Mouse (Mus musculus) neural tube, embryonic 12.5 days (tissue): ENCODE results near the gene Tmem80. TPM values are rescaled to one million over a fixed set of nuclear protein-coding genes. Genes with fewer than 3 reads are reported as not detected.
A peak's percentile ranks its signal among the peaks of the same experiment; 100 is the strongest.

Source experiments
- ATAC-seq: fragments of 200-750 bp; cut with Nextera tagmentation; 2 replicates; pipeline ENCODE4 v1.8.0; 2017; ENCODE audit warnings: low read depth, mild to moderate bottlenecking, moderate TSS enrichment, moderate library complexity; ENCODE audit not compliant: low FRiP score
- H3K27ac ChIP-seq: fragments of 300-500 bp; sonication (generic); 2 replicates; pipeline ENCODE4 v1.5.1; 2016
- H3K27me3 ChIP-seq: fragments of 300-500 bp; sonication (generic); replicated peaks from 2 replicates; pipeline ENCODE4 v1.6.1; 2016; ENCODE audit warnings: mild to moderate bottlenecking
- H3K36me3 ChIP-seq: fragments of 300-500 bp; sonication (generic); 2 replicates; pipeline ENCODE4 v1.6.1; 2016; ENCODE audit warnings: mild to moderate bottlenecking
- H3K4me1 ChIP-seq: fragments of 300-500 bp; sonication (generic); 2 replicates; pipeline ENCODE4 v1.6.1; 2016
- H3K4me2 ChIP-seq: fragments of 300-500 bp; sonication (generic); replicated peaks from 2 replicates; pipeline ENCODE4 v1.6.1; 2016; ENCODE audit warnings: mild to moderate bottlenecking
- H3K4me3 ChIP-seq: fragments of 300-500 bp; sonication (generic); 2 replicates; pipeline ENCODE4 v1.5.1; 2016
- H3K9ac ChIP-seq: fragments of 300-500 bp; sonication (generic); 2 replicates; pipeline ENCODE4 v1.6.1; 2016; ENCODE audit warnings: mild to moderate bottlenecking
- H3K9me3 ChIP-seq: fragments of 300-500 bp; sonication (generic); 2 replicates; pipeline ENCODE4 v1.6.1; 2016; ENCODE audit warnings: mild to moderate bottlenecking
- WGBS: fragments of 180-500 bp; shearing (Covaris S2); methylation state at CpG from one replicate; pipeline ENCODE4 v1.1.7; 2016; 5-methylcytosine and 5-hydroxymethylcytosine counted together
- polyA plus RNA-seq: library from polyadenylated mRNA; unstranded; fragments of >200 nt; fragmentation: Nextera tagmentation; extraction: Ambion mirVana; gene quantifications from 2 replicates; pipeline ENCODE4 v1.2.1, GENCODE M21; 2016

Tmem80 gene
- polyA plus RNA-seq, 1 experiment from 2014 or later, result 62.5 TPM

DNA sequence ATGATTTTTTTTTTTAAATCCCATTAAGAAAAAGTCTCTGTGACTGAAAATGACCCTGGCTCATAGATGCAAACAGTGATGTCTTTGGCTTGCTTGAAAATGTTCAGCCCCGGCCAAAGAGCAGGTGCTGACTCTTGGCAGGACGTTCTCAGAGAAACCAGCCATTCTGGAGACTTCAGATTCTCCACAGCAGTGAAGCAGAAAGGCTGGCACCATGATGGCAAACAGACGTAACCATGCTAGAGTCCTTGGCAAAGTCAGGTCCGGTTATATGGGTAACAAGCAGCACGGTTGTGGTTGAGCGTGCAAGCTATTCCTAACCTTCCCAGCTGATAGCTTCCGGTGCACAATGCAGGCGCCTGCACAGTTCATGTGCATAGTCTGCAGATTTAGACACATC is 28.4 kb upstream of the Tmem80 start:
- no peaks in the 10 kb centered on the region for H3K9me3 ChIP-seq
- no peak overlapping the region for H3K4me2 ChIP-seq
- H3K27ac ChIP-seq, result no peak overlapping the region
- no peak for ATAC-seq
- WGBS, result 96% methylated on average over 8 of the region's 8 CpGs
- no peak overlapping the region for H3K4me3 ChIP-seq
- peaks cover 6% of the 10 kb centered on the region for H3K4me1 ChIP-seq
- H3K36me3 ChIP-seq, result peaks cover 57% of the 10 kb centered on the region
- no peak overlapping the region for H3K9ac ChIP-seq
- H3K27me3 ChIP-seq, result peaks cover 20% of the 10 kb centered on the region

DNA sequence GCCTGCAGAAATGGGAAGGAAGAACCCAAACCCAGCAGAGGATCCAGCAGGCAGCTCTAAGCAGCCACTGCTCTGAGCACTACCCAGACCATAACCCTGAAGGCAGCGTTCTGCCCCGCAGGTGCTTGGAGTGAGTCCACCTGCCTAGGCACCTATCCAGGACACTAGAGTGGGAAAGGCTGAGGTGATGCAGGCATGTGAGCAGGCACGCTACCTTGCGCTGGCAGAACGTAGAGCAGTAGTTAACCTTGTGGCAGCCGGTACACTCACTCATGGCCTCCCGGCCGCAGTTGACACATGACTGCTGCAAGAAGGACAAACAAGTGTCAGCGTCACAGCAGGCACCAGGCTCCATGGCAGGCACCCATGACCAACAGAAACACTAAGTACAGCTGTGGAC is 26.2 kb upstream of the Tmem80 start:
- WGBS, result 96% methylated on average over 9 of the region's 9 CpGs
- Histone ChIP-seq H3K4me2 (no peak overlapping the region), H3K27me3 (no peaks in the 10 kb centered on the region), H3K9me3 (no peaks in the 10 kb centered on the region), H3K9ac (no peak overlapping the region), H3K36me3 (peaks cover 78% of the 10 kb centered on the region), H3K27ac (no peak overlapping the region), H3K4me1 (no peaks in the 10 kb centered on the region), H3K4me3 (no peak overlapping the region)
- no peak for ATAC-seq

DNA sequence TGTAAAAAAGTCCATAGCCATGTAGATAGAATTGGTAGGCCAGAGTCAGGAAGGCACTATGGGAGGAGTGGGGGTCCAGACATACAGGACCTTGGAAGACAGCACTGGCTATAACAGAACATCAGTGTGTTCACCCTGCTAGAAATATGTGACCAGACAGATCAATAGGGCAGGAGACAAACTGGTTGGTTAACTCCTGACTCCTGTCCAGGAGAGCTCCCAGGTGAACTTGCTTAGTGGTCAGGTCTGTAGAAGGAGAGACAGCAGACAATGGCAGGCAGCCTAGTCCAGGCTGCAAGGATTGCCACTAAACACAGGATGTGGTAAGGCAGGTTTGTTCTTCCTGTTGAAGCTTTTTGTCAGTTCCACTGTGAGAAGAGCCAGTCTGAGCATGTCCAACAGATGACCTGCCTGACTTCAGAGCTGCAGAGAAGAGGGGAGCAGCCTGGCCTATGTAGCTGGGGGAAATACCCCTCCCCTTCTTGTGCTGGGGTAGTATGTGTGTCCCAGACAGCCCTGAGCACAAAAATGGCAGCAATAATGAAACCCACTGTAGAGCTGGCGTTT is 24.8 kb upstream of the Tmem80 start:
- no peaks in the 10 kb centered on the region for H3K27me3 ChIP-seq
- H3K4me3 ChIP-seq, result no peak overlapping the region
- WGBS, result 81% methylated on average over 1 of the region's 1 CpGs
- H3K4me2 ChIP-seq, result no peak overlapping the region
- no peak overlapping the region for H3K9ac ChIP-seq
- no peak for ATAC-seq
- H3K36me3 ChIP-seq, result peaks cover 82% of the 10 kb centered on the region
- no peaks in the 10 kb centered on the region for H3K9me3 ChIP-seq
- H3K4me1 ChIP-seq, result no peaks in the 10 kb centered on the region
- no peak overlapping the region for H3K27ac ChIP-seq

DNA sequence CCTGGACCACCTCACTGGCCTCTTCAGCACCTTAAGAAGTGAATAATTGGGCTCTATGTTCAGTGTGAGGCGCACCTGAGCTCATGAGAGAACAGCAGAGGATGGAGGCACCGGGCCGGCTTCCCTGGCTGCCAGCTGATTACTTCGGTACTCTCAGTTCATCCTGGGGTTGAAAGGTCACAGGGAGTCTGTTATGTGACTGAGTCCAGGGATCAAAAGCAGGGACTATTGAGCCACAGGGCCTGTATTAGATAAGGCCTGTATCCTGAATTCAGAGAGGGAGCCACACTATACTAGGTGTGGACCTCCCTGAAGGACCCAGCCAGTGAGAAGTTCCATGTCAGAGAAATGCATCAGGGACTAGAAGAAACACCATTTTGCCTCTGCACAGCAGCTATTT is 23.0 kb upstream of the Tmem80 start:
- Histone ChIP-seq H3K9ac (no peak overlapping the region), H3K27ac (no peak overlapping the region), H3K9me3 (no peaks in the 10 kb centered on the region), H3K4me3 (no peak overlapping the region), H3K4me2 (no peak overlapping the region), H3K27me3 (no peaks in the 10 kb centered on the region), H3K4me1 (no peaks in the 10 kb centered on the region), H3K36me3 (peaks cover 90% of the 10 kb centered on the region)
- WGBS, result 92% methylated on average over 4 of the region's 4 CpGs
- no peak for ATAC-seq

DNA sequence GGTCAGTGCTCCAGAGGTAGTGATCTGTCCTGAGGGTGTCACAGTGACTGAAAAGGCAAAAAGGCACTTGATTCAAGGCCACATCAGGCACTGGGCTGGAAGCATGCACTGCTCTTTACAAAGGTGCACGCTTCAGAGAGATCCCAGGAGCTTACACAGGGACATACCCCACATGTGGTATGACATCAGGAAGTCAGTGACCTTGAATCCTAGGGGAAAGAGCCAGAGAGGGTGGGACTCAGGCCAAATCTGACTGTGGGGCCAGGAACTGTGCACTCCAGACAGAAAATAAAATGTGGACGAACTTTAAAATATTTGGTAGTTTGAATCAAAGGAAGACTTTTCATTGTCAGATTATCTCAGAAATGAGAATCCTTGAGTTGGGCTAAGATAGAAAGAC is 13.1 kb upstream of the Tmem80 start:
- Histone ChIP-seq H3K9ac (no peak overlapping the region), H3K9me3 (no peaks in the 10 kb centered on the region), H3K36me3 (peaks cover 95% of the 10 kb centered on the region), H3K4me3 (no peak overlapping the region), H3K4me2 (no peak overlapping the region), H3K4me1 (no peaks in the 10 kb centered on the region), H3K27ac (no peak overlapping the region), H3K27me3 (no peaks in the 10 kb centered on the region)
- ATAC-seq, result no peak
- 95% methylated on average over 2 of the region's 2 CpGs for WGBS

DNA sequence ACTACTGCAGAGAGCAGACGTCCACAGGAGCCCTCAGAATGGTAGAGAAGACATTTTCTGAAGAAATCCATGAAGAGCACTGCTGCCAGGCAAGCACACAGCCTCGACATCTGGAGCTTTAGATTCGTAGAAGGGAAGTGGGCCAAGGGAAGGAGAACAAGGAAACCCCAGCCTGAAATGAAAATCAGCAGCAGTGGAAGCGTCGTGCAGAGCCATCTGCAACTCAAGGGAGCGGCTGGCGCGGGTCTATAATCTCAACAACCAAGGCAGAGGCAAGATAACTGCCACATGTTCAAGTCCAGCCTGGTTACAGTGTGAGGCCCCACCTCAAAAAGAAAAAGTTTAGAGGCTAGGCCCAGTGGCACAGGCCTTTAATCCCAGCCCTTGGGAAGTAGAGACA is 12.5 kb upstream of the Tmem80 start:
- Histone ChIP-seq H3K9ac (no peak overlapping the region), H3K27me3 (no peaks in the 10 kb centered on the region), H3K4me3 (no peak overlapping the region), H3K27ac (no peak overlapping the region), H3K9me3 (no peaks in the 10 kb centered on the region), H3K4me2 (no peak overlapping the region), H3K4me1 (no peaks in the 10 kb centered on the region), H3K36me3 (peaks cover 95% of the 10 kb centered on the region)
- 93% methylated on average over 8 of the region's 8 CpGs for WGBS
- ATAC-seq, result no peak

DNA sequence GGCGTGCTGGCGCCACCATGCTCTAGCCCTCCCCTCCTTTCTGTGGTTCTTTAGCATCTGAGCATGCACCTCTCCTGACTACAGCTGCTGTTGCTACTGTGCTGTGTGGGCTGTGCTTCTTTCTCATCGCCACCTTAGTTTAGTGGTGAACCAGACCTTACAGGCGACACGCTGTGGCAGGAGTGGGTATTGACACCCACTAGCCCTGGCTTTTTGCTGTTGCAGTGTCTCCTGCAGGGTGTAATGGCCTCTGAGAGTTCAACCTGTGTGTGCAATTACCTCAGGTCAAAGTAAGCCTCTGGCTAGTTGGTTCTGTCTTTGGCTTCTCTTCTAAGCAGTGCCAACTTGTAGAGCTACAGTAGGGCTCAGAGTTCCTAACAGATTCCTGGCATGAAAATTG is 11.6 kb upstream of the Tmem80 start:
- Histone ChIP-seq H3K27me3 (no peaks in the 10 kb centered on the region), H3K27ac (no peak overlapping the region), H3K4me3 (no peak overlapping the region), H3K9ac (no peak overlapping the region), H3K4me1 (no peaks in the 10 kb centered on the region), H3K9me3 (no peaks in the 10 kb centered on the region), H3K36me3 (peaks cover 95% of the 10 kb centered on the region), H3K4me2 (no peak overlapping the region)
- 82% methylated on average over 5 of the region's 5 CpGs for WGBS
- no peak for ATAC-seq

DNA sequence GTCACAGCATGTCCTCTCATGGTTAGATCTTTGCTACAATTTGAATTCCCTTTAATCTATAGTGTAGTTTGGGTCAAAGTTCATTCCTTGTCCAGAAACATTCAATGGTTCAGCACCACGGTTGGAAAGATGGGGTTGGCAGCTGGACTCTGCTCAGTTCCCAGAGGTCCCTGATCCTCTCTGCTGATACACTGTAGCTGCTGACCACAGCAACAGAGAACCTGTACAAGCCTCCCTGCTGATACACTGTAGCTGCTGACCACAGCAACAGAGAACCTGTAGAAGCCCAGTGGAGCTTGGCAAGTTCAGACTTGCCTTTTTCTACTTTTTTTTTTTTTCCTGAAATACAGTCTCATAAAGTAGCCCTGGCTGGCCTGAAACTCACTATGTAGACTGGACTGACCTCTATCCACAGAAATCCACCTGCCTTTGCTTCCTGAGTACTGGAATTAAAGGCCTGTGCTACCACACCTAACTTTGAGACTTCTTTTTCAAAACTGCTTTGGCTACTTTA is 9.9 kb upstream of the Tmem80 start:
- ATAC-seq, result no peak
- Histone ChIP-seq H3K27me3 (no peaks in the 10 kb centered on the region), H3K4me2 (no peak overlapping the region), H3K9me3 (no peaks in the 10 kb centered on the region), H3K36me3 (peaks cover 95% of the 10 kb centered on the region), H3K4me3 (no peak overlapping the region), H3K27ac (no peak overlapping the region), H3K4me1 (no peaks in the 10 kb centered on the region), H3K9ac (no peak overlapping the region)
- WGBS, result 86% methylated on average over 1 of the region's 1 CpGs

DNA sequence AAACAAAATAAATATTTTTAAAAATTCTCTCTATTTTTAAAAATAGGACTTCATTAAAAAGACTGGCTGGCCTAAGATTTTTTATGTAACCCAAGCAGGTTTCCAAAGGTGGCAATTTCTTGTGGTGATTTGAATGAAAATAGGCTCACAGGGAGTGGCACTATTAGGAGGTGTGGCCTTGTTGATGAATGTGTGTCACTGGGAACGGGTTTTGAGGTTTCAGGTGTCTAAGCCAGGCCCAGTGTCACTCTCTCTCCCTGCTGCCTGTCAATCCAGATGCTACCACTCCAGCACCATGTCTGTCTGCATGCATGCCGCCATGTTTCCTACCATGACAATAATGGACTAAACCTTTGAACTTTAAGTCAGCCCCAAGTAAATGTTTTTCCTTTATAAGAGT is 8.1 kb upstream of the Tmem80 start:
- WGBS, result 65% methylated on average over 2 of the region's 2 CpGs
- Histone ChIP-seq H3K4me1 (no peaks in the 10 kb centered on the region), H3K27me3 (no peaks in the 10 kb centered on the region), H3K4me2 (no peak overlapping the region), H3K27ac (no peak overlapping the region), H3K9ac (no peak overlapping the region), H3K9me3 (no peaks in the 10 kb centered on the region), H3K36me3 (peaks cover 92% of the 10 kb centered on the region), H3K4me3 (no peak overlapping the region)
- ATAC-seq, result no peak

DNA sequence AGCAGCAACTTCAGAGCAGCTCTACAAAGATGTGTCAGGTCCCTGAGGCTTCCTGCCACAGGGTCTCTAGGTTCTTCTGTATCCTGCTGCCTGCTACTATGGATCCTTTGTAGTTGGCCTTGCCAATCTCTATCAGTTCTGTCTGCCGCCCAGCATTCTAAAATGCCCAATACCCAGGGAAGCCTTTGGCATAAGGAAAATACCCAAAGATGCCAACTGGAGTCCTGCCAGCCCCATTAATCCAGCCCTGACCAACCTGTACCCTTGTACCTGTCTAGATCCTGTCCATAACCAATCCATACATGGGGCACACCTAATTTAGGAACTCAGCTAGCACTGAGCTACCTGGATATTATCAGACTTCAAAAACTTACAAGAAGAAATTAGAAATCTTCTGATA is 2.9 kb upstream of the Tmem80 start:
- 92% methylated on average over 1 of the region's 1 CpGs for WGBS
- no peaks in the 10 kb centered on the region for H3K9me3 ChIP-seq
- no peak for ATAC-seq
- H3K4me2 ChIP-seq, result 0 out of 2 replicates have a peak overlapping the region, but pooled peaks have one; percentile 20
- no peak overlapping the region for H3K4me3 ChIP-seq
- H3K27ac ChIP-seq, result no peak overlapping the region
- H3K27me3 ChIP-seq, result no peaks in the 10 kb centered on the region
- H3K4me1 ChIP-seq, result peaks cover 24% of the 10 kb centered on the region
- peaks cover 43% of the 10 kb centered on the region for H3K36me3 ChIP-seq
- H3K9ac ChIP-seq, result no peak overlapping the region

DNA sequence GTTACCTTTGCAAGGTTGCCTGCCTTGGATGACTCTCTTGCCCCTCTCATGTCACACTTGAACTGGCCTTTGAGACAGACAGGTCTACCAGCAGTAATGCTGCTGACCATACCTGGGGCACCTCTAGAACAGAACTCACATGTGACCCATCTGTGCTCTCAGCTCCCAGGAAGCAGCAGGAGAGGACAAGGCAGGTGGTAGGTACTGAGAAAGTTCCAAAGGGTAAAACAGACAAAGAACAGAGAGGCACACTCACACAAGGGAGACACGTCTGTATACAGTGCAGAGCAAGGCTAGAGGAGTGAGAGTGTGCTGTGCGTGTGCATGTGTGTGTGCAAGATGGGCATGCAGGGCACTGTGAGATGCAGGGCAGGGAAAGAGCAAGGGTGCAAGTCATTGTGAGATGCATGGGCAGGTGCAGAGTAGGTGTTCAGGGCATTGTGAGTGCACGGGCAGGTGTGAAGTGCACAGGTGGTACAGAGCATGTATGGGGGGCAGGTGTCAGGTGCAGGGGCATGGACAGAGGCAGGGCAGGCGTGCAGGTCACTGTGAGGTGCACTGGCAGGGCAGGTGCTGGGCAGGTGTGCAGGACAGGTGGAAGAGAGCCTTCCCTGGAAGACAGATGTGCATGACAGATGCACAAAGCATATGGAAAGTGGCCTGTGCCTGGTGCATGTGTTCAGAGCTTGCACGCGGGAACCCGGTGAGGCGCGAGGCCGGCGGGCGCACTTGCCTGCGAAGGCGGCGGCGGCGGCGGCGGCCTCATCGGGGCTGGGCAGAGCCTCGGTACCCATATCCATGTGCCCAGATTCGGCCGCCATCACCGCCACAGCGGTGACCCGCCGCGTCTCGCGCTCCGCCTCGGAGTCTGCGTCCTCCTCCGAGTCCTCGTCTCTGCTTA is 743 bp upstream of the Tmem80 start:
- H3K4me1 ChIP-seq, result peaks cover 24% of the 10 kb centered on the region
- H3K4me3 ChIP-seq, result peak overlapping the region; percentile 67
- peak overlapping the region; percentile 99 for H3K4me2 ChIP-seq
- WGBS, result 6% methylated on average over 35 of the region's 35 CpGs
- H3K36me3 ChIP-seq, result peaks cover 23% of the 10 kb centered on the region
- H3K27me3 ChIP-seq, result no peaks in the 10 kb centered on the region
- no peaks in the 10 kb centered on the region for H3K9me3 ChIP-seq
- peak; percentile 37 for ATAC-seq
- H3K27ac ChIP-seq, result peak overlapping the region; percentile 95
- peak overlapping the region; percentile 92 for H3K9ac ChIP-seq

DNA sequence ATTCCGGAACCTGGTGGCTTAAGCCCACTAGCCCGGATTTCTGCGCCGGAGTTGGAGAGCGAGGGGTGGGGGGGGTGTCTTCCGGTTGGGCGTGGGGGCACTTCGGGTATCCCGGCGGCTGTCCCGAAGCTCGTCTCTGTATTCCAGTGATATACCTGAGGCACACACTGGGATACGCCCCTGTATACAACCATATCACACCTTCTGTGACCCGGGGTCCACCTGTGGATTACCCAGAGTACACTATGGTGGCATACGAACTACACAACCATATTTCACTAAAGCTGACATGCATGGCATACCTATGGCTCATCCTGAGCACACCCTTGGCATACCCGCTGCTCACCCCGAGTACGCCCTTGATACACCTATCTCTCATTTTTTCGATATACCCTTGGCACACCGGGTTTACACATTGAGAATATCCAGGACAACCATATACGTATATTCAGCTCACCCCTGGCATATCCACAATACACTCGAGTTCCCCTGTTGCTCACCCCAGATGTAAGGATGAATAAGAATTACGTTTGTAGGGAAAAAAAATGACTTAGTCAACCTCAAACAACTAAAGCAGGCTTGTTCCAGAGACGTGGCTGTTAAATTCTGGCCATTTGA is 943 bp downstream of the Tmem80 start:
- peak; percentile 39 for ATAC-seq
- peak overlapping the region; percentile 95; the same call in 1 of the 2 replicates for H3K27ac ChIP-seq
- no peaks in the 10 kb centered on the region for H3K27me3 ChIP-seq
- peak overlapping the region; percentile 92 for H3K9ac ChIP-seq
- no peaks in the 10 kb centered on the region for H3K9me3 ChIP-seq
- H3K4me3 ChIP-seq, result peak overlapping the region; percentile 67
- peaks cover 24% of the 10 kb centered on the region for H3K4me1 ChIP-seq
- H3K36me3 ChIP-seq, result peaks cover 23% of the 10 kb centered on the region
- peak overlapping the region; percentile 99 for H3K4me2 ChIP-seq
- WGBS, result 18% methylated on average over 24 of the region's 24 CpGs
